Mouse (Mus musculus): ENCODE data around the gene Pof1b. TPM values are rescaled to one million over a fixed set of nuclear protein-coding genes. Genes with fewer than 3 reads are reported as not detected.
A peak's percentile ranks its signal among the peaks of the same experiment; 100 is the strongest.

Gene Pof1b
- polyA plus RNA-seq (2016; fragmentation: Nextera tagmentation; extraction: Ambion mirVana) = 0.10 TPM in 2 replicates

GRCm38 (mm10) chrX:112698508-112698907 lies at the start of gene Pof1b:
Pof1b (minus strand) TSS chrX:112698651.
- Histone ChIP-seq H3K27me3 (ENCODE audit: poor library complexity, severe bottlenecking) (no peaks in the 10 kb centered on the region), H3K36me3 (replicated peaks) (no peaks in the 10 kb centered on the region), H3K4me1 (no peaks in the 10 kb centered on the region), H3K4me3 (no peak within 1 kb of the TSS), H3K27ac (no peak within 1 kb of the TSS), H3K9me3 (no peaks in the 10 kb centered on the region)
- DNase-seq (ENCODE audit: extremely low spot score, low spot score) = no peak
- 76% methylated on average over 5 of the region's 5 CpGs for WGBS

- H3K4me3 ChIP-seq = no peak overlapping the region
- H3K27ac ChIP-seq = no peak overlapping the region
- no peak for DNase-seq (ENCODE audit: extremely low spot score, low spot score)
- no peaks in the 10 kb centered on the region for H3K27me3 ChIP-seq (ENCODE audit: poor library complexity, severe bottlenecking)
- no peaks in the 10 kb centered on the region for H3K9me3 ChIP-seq
- no peaks in the 10 kb centered on the region for H3K36me3 ChIP-seq (replicated peaks)
- no peaks in the 10 kb centered on the region for H3K4me1 ChIP-seq
Measured at GRCm38 (mm10) chrX:112716587-112716986, 18.1 kb upstream of the Pof1b start.

GRCm38 (mm10) chrX:112694392-112694791 lies 4.1 kb downstream of the Pof1b start:
- Histone ChIP-seq H3K27ac (no peak overlapping the region), H3K4me3 (no peak overlapping the region), H3K27me3 (ENCODE audit: poor library complexity, severe bottlenecking) (no peaks in the 10 kb centered on the region), H3K4me1 (no peaks in the 10 kb centered on the region), H3K36me3 (replicated peaks) (no peaks in the 10 kb centered on the region), H3K9me3 (no peaks in the 10 kb centered on the region)
- WGBS = 34% methylated on average over 1 of the region's 1 CpGs
- no peak for DNase-seq (ENCODE audit: extremely low spot score, low spot score)

DNA sequence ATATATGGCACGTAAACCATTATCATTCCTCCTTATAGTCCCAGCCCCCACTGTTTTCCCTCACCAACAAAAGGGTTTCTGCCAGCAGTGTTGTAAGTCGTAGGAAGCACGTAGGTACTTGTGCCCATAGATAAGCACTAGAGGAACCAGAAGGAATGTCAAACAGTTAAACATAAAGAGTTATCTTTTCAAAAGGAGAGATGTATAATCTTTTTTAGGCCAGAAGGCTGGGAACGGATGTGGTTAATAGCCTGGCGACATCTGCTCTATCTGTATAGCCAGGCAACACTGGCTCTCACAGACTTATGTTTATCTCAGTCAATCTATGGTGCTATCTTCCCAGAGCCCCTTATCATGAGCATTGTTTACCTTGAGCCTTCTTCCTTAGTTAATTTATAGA lies 17.8 kb downstream of the Pof1b start:
- 88% methylated on average over 5 of the region's 5 CpGs for WGBS
- DNase-seq (ENCODE audit: extremely low spot score, low spot score) = no peak
- Histone ChIP-seq H3K4me3 (no peak overlapping the region), H3K9me3 (no peaks in the 10 kb centered on the region), H3K36me3 (replicated peaks) (no peaks in the 10 kb centered on the region), H3K27ac (no peak overlapping the region), H3K4me1 (no peaks in the 10 kb centered on the region), H3K27me3 (ENCODE audit: poor library complexity, severe bottlenecking) (no peaks in the 10 kb centered on the region)

DNA sequence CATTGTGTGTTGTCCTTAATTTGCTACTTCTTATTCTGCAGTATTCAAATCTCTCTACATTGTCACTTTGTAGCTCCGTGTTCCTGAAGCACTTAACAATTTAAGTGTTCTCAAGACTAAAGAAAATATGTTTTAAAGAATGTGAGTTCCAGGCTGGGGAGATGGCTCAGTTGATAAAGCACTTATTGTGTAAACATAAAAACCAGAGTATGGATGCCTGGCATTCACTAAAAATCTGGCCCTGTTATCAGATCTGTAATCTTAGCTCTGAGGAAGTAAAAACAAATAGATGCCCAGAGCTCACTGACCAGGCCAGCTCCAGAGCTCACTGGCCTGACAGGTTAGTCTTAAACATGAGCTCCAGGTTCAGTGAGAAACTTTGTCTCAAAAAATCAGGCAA lies 22.9 kb downstream of the Pof1b start:
- H3K27me3 ChIP-seq (ENCODE audit: poor library complexity, severe bottlenecking) = no peaks in the 10 kb centered on the region
- 78% methylated on average over 1 of the region's 1 CpGs for WGBS
- no peak overlapping the region for H3K4me3 ChIP-seq
- H3K9me3 ChIP-seq = no peaks in the 10 kb centered on the region
- no peaks in the 10 kb centered on the region for H3K4me1 ChIP-seq
- no peak for DNase-seq (ENCODE audit: extremely low spot score, low spot score)
- H3K27ac ChIP-seq = no peak overlapping the region
- no peaks in the 10 kb centered on the region for H3K36me3 ChIP-seq (replicated peaks)

DNA sequence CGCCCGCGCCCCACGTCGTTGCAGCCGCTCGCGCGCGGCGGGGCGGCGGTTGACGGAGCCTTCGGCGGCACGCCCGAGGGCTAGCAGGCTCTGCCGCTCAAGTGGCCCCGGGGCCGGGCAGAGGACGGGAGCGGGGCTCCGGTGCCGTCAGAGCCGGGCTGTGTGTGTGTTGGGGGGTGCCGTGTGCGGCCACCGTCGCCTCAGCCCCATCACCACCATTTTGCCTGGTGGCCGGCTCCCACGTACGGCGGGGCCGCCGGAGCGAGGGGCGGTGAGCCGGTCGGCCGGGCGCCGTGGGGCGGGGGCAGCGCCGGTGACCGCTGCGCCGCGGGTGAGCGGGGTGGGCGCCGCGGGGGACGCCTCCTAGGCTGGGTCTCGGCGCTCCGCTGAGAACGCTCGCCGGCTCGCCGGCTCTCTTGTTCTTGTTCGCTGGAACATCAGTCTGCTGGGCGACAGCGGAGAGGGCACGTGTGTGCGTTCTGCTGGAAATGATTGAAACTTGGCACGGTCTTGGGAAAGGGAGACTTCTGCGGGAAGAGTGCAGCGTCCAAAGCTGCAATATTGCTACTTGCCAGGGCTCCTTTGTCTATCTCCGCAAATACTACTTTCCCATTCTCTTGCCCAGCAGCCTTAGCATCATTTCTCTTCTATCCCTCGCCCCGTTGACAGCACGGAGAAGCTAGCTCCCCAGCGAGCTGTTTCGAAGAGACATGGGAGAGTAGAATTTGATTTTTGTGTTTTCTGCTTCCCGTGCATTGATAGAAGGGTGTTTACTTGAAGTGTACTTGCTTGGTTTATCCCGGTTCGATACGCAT lies 96.9 kb downstream of the Pof1b start:
- H3K36me3 ChIP-seq (replicated peaks) = no peaks in the 10 kb centered on the region
- no peaks in the 10 kb centered on the region for H3K4me1 ChIP-seq
- H3K9me3 ChIP-seq = no peaks in the 10 kb centered on the region; the same call in 1 of the 2 replicates
- peak overlapping the region; percentile 69 for H3K4me3 ChIP-seq
- WGBS = 11% methylated on average over 54 of the region's 81 CpGs
- H3K27me3 ChIP-seq (ENCODE audit: poor library complexity, severe bottlenecking) = no peaks in the 10 kb centered on the region
- peak overlapping the region; percentile 89 for H3K27ac ChIP-seq
- DNase-seq (ENCODE audit: extremely low spot score, low spot score) = peak; percentile 21

- 16% methylated on average over 73 of the region's 79 CpGs for WGBS
Measured at GRCm38 (mm10) chrX:112600511-112601305, 97.7 kb downstream of the Pof1b start, which contains the start of gene Zfp711. Zfp711 (plus strand) TSS chrX:112600526.

More at GRCm38 (mm10) chrX:112600511-112601305, 97.7 kb downstream of the Pof1b start, which contains the start of gene Zfp711:
- H3K27me3 ChIP-seq (ENCODE audit: poor library complexity, severe bottlenecking) = no peaks in the 10 kb centered on the region
- H3K4me1 ChIP-seq = no peaks in the 10 kb centered on the region
- DNase-seq (ENCODE audit: extremely low spot score, low spot score) = peak; percentile 78
- peak within 1 kb of the TSS; percentile 89 for H3K27ac ChIP-seq
- no peaks in the 10 kb centered on the region; the same call in 1 of the 2 replicates for H3K9me3 ChIP-seq
- no peaks in the 10 kb centered on the region for H3K36me3 ChIP-seq (replicated peaks)
- H3K4me3 ChIP-seq = peak within 1 kb of the TSS; percentile 69

Other genes starting within 250 kb of the Pof1b start
- gene 2010106E10Rik, start 203.4 kb downstream of the Pof1b start, polyA plus RNA-seq (2016; fragmentation: Nextera tagmentation; extraction: Ambion mirVana) = 0.11 TPM in 1 of 2 replicates, not detected in the other
- gene Zfp711, start 98.1 kb downstream of the Pof1b start, polyA plus RNA-seq (2016; fragmentation: Nextera tagmentation; extraction: Ambion mirVana) = 15.5 and 16.7 TPM in 2 replicates